Mouse (Mus musculus) midbrain, embryonic 12.5 days (tissue): ENCODE measurements at regions not wholly inside any gene's neighbourhood (a gene's known extent, or its start where the extent isn't known, plus 50 kb on each side); places are given as distances from the start of the nearest gene placed in this dataset.
A peak's percentile ranks its signal among the peaks of the same experiment; 100 is the strongest.

Experiments used
- ATAC-seq: fragments of 200-750 bp; cut with Nextera tagmentation; 2 replicates; pipeline ENCODE4 v1.8.0; 2017; ENCODE audit warnings: low read depth, moderate TSS enrichment, moderate library complexity; ENCODE audit not compliant: low FRiP score
- H3K27ac ChIP-seq: fragments of 300-500 bp; sonication (generic); replicated peaks from 2 replicates; pipeline ENCODE4 v1.5.1; 2016; ENCODE audit warnings: mild to moderate bottlenecking
- H3K27me3 ChIP-seq: fragments of 300-500 bp; sonication (generic); 2 replicates; pipeline ENCODE4 v1.6.1; 2016; ENCODE audit warnings: mild to moderate bottlenecking
- H3K36me3 ChIP-seq: fragments of 300-500 bp; sonication (generic); 2 replicates; pipeline ENCODE4 v1.6.1; 2016
- H3K4me1 ChIP-seq: fragments of 300-500 bp; sonication (generic); 2 replicates; pipeline ENCODE4 v1.6.1; 2016
- H3K4me2 ChIP-seq: fragments of 300-500 bp; sonication (generic); replicated peaks from 2 replicates; pipeline ENCODE4 v1.6.1; 2016; ENCODE audit warnings: mild to moderate bottlenecking, moderate library complexity
- H3K4me3 ChIP-seq: fragments of 300-500 bp; sonication (generic); 2 replicates; pipeline ENCODE4 v1.5.1; 2016; ENCODE audit warnings: mild to moderate bottlenecking
- H3K9ac ChIP-seq: fragments of 300-500 bp; sonication (generic); replicated peaks from 2 replicates; pipeline ENCODE4 v1.6.1; 2016; ENCODE audit warnings: mild to moderate bottlenecking, moderate library complexity
- H3K9me3 ChIP-seq: fragments of 300-500 bp; sonication (generic); 2 replicates; pipeline ENCODE4 v1.6.1; 2016; ENCODE audit warnings: mild to moderate bottlenecking
- WGBS: fragments of 180-500 bp; shearing (Covaris S2); methylation state at CpG from one replicate; pipeline ENCODE4 v1.1.7; 2016; 5-methylcytosine and 5-hydroxymethylcytosine counted together

DNA sequence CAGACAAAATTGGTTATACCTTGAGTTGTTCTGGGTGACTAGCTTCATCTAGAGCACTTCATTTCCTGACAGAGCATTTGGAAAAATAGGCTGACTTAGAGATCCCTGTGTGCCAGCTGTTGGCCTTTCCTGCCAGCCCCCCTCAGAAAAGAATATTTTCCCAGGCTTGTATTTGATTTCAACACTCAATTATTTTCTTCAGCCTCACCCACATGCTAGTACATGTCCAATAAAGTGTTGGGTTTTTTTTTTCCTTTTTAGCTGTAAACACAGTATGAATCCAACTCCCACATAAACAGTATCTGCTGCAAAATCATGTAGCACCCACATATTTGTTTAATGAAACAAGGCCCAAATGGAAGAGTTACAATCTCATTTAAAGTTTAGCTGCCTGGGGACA, 256.8 kb upstream of the Acvr2a start:
- H3K4me2 ChIP-seq, result no peak overlapping the region
- ATAC-seq, result no peak
- H3K9me3 ChIP-seq, result no peaks in the 10 kb centered on the region
- H3K27me3 ChIP-seq, result no peaks in the 10 kb centered on the region
- no peaks in the 10 kb centered on the region for H3K4me1 ChIP-seq
- H3K27ac ChIP-seq, result no peak overlapping the region
- no peak overlapping the region for H3K4me3 ChIP-seq
- H3K9ac ChIP-seq, result no peak overlapping the region
- no peaks in the 10 kb centered on the region for H3K36me3 ChIP-seq

DNA sequence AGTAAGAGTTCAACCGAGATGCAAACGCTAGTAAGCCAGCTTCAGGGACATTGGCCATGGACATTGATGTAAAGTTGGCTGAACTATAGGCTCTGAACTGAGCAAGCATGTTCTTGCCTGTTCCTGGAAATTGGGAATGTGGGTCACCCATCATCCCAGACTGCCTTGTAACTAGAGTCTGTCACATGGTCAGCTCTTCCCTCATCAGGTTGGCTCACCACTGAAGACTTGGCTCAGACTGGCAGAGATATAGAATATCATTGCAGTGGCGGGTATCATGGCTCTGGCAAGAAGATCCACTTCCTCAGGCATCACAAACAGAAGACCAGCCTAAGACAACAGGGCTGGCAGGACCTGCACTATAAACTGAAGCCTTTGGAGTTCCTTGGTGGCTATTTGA, 255.3 kb upstream of the Acvr2a start:
- no peaks in the 10 kb centered on the region for H3K36me3 ChIP-seq
- no peak for ATAC-seq
- no peak overlapping the region for H3K9ac ChIP-seq
- H3K27ac ChIP-seq, result no peak overlapping the region
- H3K9me3 ChIP-seq, result no peaks in the 10 kb centered on the region
- H3K27me3 ChIP-seq, result no peaks in the 10 kb centered on the region
- H3K4me1 ChIP-seq, result no peaks in the 10 kb centered on the region
- no peak overlapping the region for H3K4me2 ChIP-seq
- WGBS, result 87% methylated on average over 3 of the region's 3 CpGs
- no peak overlapping the region for H3K4me3 ChIP-seq

GRCm38 (mm10) chr2:48563636-48564035, 250.3 kb upstream of the Acvr2a start:
- Histone ChIP-seq H3K9ac (no peak overlapping the region), H3K27me3 (no peaks in the 10 kb centered on the region), H3K36me3 (no peaks in the 10 kb centered on the region), H3K4me2 (no peak overlapping the region), H3K9me3 (no peaks in the 10 kb centered on the region), H3K27ac (no peak overlapping the region), H3K4me1 (no peaks in the 10 kb centered on the region), H3K4me3 (no peak overlapping the region)
- WGBS, result 85% methylated on average over 3 of the region's 3 CpGs
- no peak for ATAC-seq

- Histone ChIP-seq H3K9ac (no peak overlapping the region), H3K36me3 (no peaks in the 10 kb centered on the region), H3K4me2 (no peak overlapping the region), H3K27ac (no peak overlapping the region), H3K4me3 (no peak overlapping the region), H3K9me3 (no peaks in the 10 kb centered on the region), H3K4me1 (no peaks in the 10 kb centered on the region), H3K27me3 (no peaks in the 10 kb centered on the region)
- 86% methylated on average over 4 of the region's 4 CpGs for WGBS
- no peak for ATAC-seq
Measured at GRCm38 (mm10) chr2:48564170-48564569, 249.7 kb upstream of the Acvr2a start.

GRCm38 (mm10) chr2:48567871-48568270, 246.0 kb upstream of the Acvr2a start:
- WGBS, result 46% methylated on average over 6 of the region's 6 CpGs
- H3K36me3 ChIP-seq, result no peaks in the 10 kb centered on the region
- H3K4me1 ChIP-seq, result no peaks in the 10 kb centered on the region
- H3K9ac ChIP-seq, result no peak overlapping the region
- H3K9me3 ChIP-seq, result no peaks in the 10 kb centered on the region
- no peak overlapping the region for H3K27ac ChIP-seq
- no peak overlapping the region for H3K4me2 ChIP-seq
- ATAC-seq, result no peak
- H3K4me3 ChIP-seq, result no peak overlapping the region
- H3K27me3 ChIP-seq, result no peaks in the 10 kb centered on the region

GRCm38 (mm10) chr2:48586162-48586830, 227.6 kb upstream of the Acvr2a start:
- no peak overlapping the region for H3K4me2 ChIP-seq
- no peak overlapping the region for H3K27ac ChIP-seq
- H3K4me1 ChIP-seq, result peaks cover 11% of the 10 kb centered on the region
- H3K9me3 ChIP-seq, result no peaks in the 10 kb centered on the region
- H3K9ac ChIP-seq, result no peak overlapping the region
- peak; percentile 58; the same call in 1 of the 2 replicates for ATAC-seq
- H3K4me3 ChIP-seq, result no peak overlapping the region
- no peaks in the 10 kb centered on the region for H3K27me3 ChIP-seq
- H3K36me3 ChIP-seq, result no peaks in the 10 kb centered on the region
- WGBS, result 34% methylated on average over 7 of the region's 7 CpGs

DNA sequence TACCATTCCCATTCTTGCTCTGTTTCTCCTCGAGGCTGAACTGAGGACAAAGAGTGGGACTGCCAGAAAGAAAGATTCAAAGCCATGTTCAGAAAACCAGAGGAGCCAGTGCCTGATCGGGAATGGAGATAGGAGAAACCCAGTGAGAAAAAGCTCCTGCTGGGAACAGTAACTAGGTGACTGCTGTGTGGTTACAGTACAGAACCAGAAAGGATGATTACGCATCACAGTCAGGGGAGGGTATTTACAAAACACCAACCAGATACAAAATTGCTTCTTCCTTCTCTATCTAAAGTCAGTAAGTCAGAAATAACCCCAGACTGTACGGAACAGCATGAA, 227.1 kb upstream of the Acvr2a start:
- WGBS, result 56% methylated on average over 4 of the region's 4 CpGs
- 0 out of 2 replicates have a peak, but pooled peaks have one; percentile 6 for ATAC-seq
- Histone ChIP-seq H3K27me3 (no peaks in the 10 kb centered on the region), H3K27ac (no peak overlapping the region), H3K9ac (no peak overlapping the region), H3K9me3 (no peaks in the 10 kb centered on the region), H3K4me2 (no peak overlapping the region), H3K4me1 (peaks cover 11% of the 10 kb centered on the region), H3K36me3 (no peaks in the 10 kb centered on the region), H3K4me3 (no peak overlapping the region)

- Histone ChIP-seq H3K4me2 (no peak overlapping the region), H3K36me3 (no peaks in the 10 kb centered on the region), H3K4me1 (peaks cover 11% of the 10 kb centered on the region), H3K27me3 (no peaks in the 10 kb centered on the region), H3K4me3 (no peak overlapping the region), H3K9me3 (no peaks in the 10 kb centered on the region), H3K9ac (no peak overlapping the region), H3K27ac (no peak overlapping the region)
- no peak for ATAC-seq
Measured at GRCm38 (mm10) chr2:48589709-48590108, 224.2 kb upstream of the Acvr2a start.

GRCm38 (mm10) chr2:48597793-48598583, 215.9 kb upstream of the Acvr2a start:
- no peaks in the 10 kb centered on the region for H3K4me1 ChIP-seq
- no peaks in the 10 kb centered on the region for H3K27me3 ChIP-seq
- H3K9me3 ChIP-seq, result no peaks in the 10 kb centered on the region
- 27% methylated on average over 5 of the region's 5 CpGs for WGBS
- no peak overlapping the region for H3K4me3 ChIP-seq
- H3K36me3 ChIP-seq, result no peaks in the 10 kb centered on the region
- H3K9ac ChIP-seq, result no peak overlapping the region
- H3K27ac ChIP-seq, result no peak overlapping the region
- ATAC-seq, result no peak; the same call in 1 of the 2 replicates
- no peak overlapping the region for H3K4me2 ChIP-seq

GRCm38 (mm10) chr2:48599367-48599766, 214.5 kb upstream of the Acvr2a start:
- H3K4me3 ChIP-seq, result no peak overlapping the region
- no peak overlapping the region for H3K9ac ChIP-seq
- H3K27me3 ChIP-seq, result no peaks in the 10 kb centered on the region
- H3K4me1 ChIP-seq, result no peaks in the 10 kb centered on the region
- no peak overlapping the region for H3K27ac ChIP-seq
- no peaks in the 10 kb centered on the region for H3K9me3 ChIP-seq
- H3K36me3 ChIP-seq, result no peaks in the 10 kb centered on the region
- no peak overlapping the region for H3K4me2 ChIP-seq
- ATAC-seq, result 0 out of 2 replicates have a peak, but pooled peaks have one; percentile 47
- WGBS, result 70% methylated on average over 5 of the region's 5 CpGs

DNA sequence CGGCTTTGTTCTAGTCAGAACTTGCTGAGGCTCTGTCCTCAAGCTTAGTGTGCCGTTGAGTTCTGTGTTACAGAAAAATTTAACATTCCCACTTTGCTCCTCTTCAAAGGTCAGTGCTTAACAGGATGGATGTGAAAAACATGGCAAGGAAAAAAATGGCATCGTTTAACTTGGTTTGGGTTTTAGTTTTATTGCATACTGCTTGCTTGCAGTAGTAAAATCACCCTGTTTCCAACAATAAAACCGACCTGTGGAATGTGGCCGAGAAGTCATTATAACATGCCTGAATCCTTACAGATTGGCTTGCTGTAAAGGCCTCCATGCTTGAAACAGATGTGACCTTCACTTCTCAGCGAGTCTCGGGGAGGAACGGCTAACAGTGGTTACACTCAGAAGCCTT, 212.1 kb upstream of the Acvr2a start:
- Histone ChIP-seq H3K36me3 (no peaks in the 10 kb centered on the region), H3K9ac (no peak overlapping the region), H3K27ac (no peak overlapping the region), H3K9me3 (no peaks in the 10 kb centered on the region), H3K4me3 (no peak overlapping the region), H3K4me1 (no peaks in the 10 kb centered on the region), H3K27me3 (no peaks in the 10 kb centered on the region), H3K4me2 (no peak overlapping the region)
- no peak for ATAC-seq
- 65% methylated on average over 8 of the region's 8 CpGs for WGBS

- WGBS, result 96% methylated on average over 3 of the region's 3 CpGs
- no peak overlapping the region for H3K9ac ChIP-seq
- H3K4me1 ChIP-seq, result no peaks in the 10 kb centered on the region
- H3K27me3 ChIP-seq, result no peaks in the 10 kb centered on the region
- no peak overlapping the region for H3K4me2 ChIP-seq
- no peak overlapping the region for H3K4me3 ChIP-seq
- no peak overlapping the region for H3K27ac ChIP-seq
- no peaks in the 10 kb centered on the region for H3K36me3 ChIP-seq
- ATAC-seq, result no peak
- H3K9me3 ChIP-seq, result no peaks in the 10 kb centered on the region
Measured at GRCm38 (mm10) chr2:48609466-48609865, 204.4 kb upstream of the Acvr2a start.
